Mouse (Mus musculus): ENCODE results near the gene Cym. TPM values are rescaled to one million over a fixed set of nuclear protein-coding genes. Genes with fewer than 3 reads are reported as not detected.

Cym gene
- polyA plus RNA-seq, 1 experiment from 2014 or later = not detected

DNA sequence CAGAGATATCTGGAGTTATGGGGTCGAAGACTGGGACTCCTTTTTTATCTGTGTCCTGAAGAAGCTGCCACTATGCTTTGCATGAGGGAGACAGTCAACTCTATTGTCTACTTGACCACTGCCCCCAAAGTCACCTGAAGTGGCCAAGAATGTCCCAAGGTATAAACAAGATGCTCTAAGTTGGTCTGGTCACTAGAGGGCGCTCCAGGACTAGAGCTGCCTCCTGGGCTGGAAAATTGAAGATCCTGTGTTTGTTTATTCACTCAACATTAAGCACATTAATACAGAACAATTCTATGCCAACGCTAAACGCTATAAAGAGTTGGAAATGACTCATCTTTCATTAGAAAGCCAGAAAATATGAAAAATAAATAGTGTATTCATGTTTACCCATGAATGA, 15.5 kb downstream of the Cym start:
- no peak overlapping the region for H3K27ac ChIP-seq
- no peak overlapping the region for H3K4me3 ChIP-seq (ENCODE audit: inconsistent target)
- no peaks in the 10 kb centered on the region for H3K79me2 ChIP-seq (ENCODE audit: inconsistent target)
- WGBS (ENCODE audit: missing documents) = 10% methylated on average over 4 of the region's 4 CpGs
- no peaks in the 10 kb centered on the region for H3K36me3 ChIP-seq (ENCODE audit: inconsistent target)

DNA sequence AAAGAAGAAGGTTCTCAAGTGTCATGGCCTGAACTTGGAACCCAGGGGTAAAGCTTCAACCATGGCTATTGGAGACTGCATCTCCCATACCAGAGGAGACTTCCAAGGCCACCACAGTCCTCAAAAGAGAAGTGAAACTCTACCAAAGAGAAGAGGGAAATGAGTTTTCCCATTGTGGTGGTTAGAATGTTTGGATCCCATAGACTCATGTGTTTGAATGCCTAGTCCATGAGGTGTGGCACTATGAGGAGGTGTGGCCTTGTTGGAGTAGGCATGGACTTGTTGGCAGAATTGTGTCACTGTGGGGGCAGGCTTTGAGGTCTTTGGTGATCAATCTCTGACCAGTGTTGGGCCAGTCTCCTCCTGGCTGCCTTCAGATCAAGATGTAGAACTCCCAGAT, 16.4 kb downstream of the Cym start:
- Histone ChIP-seq H3K79me2 (ENCODE audit: inconsistent target) (no peaks in the 10 kb centered on the region), H3K36me3 (ENCODE audit: inconsistent target) (no peaks in the 10 kb centered on the region), H3K4me3 (ENCODE audit: inconsistent target) (no peak overlapping the region), H3K27ac (no peak overlapping the region)

DNA sequence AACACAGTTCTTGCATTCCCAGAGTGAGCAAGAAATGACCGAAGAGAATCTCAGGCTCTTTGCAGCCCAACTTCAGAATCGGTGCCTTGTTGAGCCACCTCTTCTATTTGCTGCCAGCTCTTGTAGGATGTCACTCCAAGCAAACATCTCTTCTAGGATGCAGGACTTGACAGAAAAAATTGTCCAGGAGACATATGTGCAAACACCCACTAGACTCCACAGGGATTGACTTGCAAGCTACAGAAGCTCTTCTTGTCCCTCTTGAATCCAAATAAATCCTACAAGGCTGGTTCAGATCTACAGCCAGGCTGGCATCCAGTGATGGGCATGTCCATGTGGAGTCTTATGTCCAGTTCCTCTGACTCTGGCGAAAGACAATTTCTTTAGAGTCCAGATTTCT, 17.1 kb downstream of the Cym start:
- no peak overlapping the region for H3K27ac ChIP-seq
- H3K79me2 ChIP-seq (ENCODE audit: inconsistent target) = no peaks in the 10 kb centered on the region
- H3K36me3 ChIP-seq (ENCODE audit: inconsistent target) = no peaks in the 10 kb centered on the region
- H3K4me3 ChIP-seq (ENCODE audit: inconsistent target) = no peak overlapping the region
- 66% methylated on average over 3 of the region's 3 CpGs for WGBS (ENCODE audit: missing documents)

DNA sequence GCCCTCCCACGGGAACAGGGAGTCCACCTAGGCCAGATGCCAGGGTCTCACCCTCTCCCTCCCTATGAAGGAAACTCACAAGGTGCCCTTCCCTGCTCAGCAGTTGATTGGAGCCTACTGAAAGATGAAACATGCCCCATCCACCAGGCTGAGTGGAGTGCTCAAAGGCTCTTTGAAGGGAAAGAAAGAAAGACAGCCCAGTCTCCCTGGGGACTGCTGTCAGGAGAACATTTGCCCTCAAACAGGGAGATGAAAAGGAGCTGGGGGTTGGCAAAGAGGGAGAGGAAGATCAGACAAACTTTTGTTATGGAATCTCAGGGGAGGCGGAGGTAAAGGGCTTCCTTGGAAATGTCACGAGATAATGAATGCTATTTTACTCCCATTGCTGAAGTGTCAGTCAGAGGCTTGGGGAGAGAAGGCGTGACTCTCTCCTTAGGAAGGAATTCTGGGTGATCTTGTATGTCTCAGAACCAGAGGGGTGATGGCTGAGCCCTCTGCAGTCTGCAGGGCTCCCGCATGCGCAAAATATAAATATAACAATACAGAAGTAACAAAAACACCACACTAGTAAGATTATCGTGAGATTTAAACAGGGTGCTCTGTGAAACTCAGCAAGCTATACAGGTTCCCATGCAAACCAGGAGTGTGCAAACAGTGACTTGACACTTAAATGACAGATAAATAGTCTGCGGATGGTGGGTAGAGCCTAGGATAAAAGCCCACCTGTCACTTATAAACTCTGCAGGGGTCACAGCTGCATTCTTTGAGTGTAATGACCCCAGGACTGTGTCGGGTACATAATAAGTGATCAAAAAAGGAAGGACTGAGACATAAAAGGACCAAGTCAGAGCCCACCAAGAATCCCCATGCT, 20.0 kb downstream of the Cym start:
- 80% methylated on average over 7 of the region's 9 CpGs for WGBS (ENCODE audit: missing documents)
- Histone ChIP-seq H3K4me3 (ENCODE audit: inconsistent target) (no peak overlapping the region), H3K79me2 (ENCODE audit: inconsistent target) (no peaks in the 10 kb centered on the region), H3K27ac (no peak overlapping the region), H3K36me3 (ENCODE audit: inconsistent target) (no peaks in the 10 kb centered on the region)

DNA sequence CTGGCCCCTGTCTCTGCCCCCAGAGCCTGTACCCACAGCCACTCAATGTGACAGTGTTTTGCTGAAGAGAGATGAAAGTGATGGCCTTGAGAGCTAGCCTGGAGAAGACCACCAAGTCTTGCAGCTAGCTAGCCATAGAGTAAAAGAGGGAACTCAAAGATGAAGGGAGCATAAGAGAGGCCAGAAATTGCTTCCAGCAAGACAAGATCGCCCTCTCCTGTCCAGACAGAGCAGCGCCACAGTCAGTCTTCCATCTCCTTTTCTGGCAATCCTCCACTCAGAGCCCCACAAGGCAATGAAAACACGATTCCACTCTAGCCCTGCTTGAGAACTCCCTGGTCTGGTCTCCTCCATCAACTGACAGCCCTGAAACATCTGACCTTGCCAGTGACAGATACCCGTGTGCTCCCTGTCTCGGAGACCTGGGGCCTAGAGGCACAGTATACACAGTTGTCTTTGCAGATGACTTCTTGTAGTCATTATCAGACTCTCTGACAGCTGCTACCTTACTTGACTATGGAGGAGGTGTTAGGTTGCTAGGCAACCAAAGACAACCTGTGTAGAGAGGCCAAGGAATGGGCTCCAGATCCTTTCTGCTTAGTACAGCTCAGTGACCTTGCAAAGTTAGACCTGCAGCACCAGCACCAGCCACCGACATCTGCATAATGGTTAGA, 33.2 kb downstream of the Cym start:
- H3K27ac ChIP-seq = no peak overlapping the region
- no peaks in the 10 kb centered on the region for H3K36me3 ChIP-seq (ENCODE audit: inconsistent target)
- no peaks in the 10 kb centered on the region for H3K79me2 ChIP-seq (ENCODE audit: inconsistent target)
- 54% methylated on average over 6 of the region's 6 CpGs for WGBS (ENCODE audit: missing documents)
- no peak overlapping the region for H3K4me3 ChIP-seq (ENCODE audit: inconsistent target)

- Histone ChIP-seq H3K79me2 (ENCODE audit: inconsistent target) (no peaks in the 10 kb centered on the region), H3K27ac (no peak overlapping the region), H3K4me3 (ENCODE audit: inconsistent target) (no peak overlapping the region), H3K36me3 (ENCODE audit: inconsistent target) (no peaks in the 10 kb centered on the region)
- WGBS (ENCODE audit: missing documents) = 91% methylated on average over 4 of the region's 4 CpGs
These were observed 34.5 kb downstream of the Cym start for GRCm38 (mm10) chr3:107187022-107187421.

- Histone ChIP-seq H3K36me3 (ENCODE audit: inconsistent target) (no peaks in the 10 kb centered on the region), H3K4me3 (ENCODE audit: inconsistent target) (no peak overlapping the region), H3K79me2 (ENCODE audit: inconsistent target) (no peaks in the 10 kb centered on the region), H3K27ac (no peak overlapping the region)
- 33% methylated on average over 3 of the region's 3 CpGs for WGBS (ENCODE audit: missing documents)
These were observed 35.9 kb downstream of the Cym start for GRCm38 (mm10) chr3:107185597-107185996.

- no peaks in the 10 kb centered on the region for H3K79me2 ChIP-seq (ENCODE audit: inconsistent target)
- H3K27ac ChIP-seq = no peak overlapping the region
- H3K36me3 ChIP-seq (ENCODE audit: inconsistent target) = no peaks in the 10 kb centered on the region
- 97% methylated on average over 3 of the region's 3 CpGs for WGBS (ENCODE audit: missing documents)
- H3K4me3 ChIP-seq (ENCODE audit: inconsistent target) = no peak overlapping the region
These were observed 38.4 kb downstream of the Cym start for GRCm38 (mm10) chr3:107183178-107183577.

GRCm38 (mm10) chr3:107182756-107183155, 38.8 kb downstream of the Cym start, which contains the start of gene Kcna10:
Gene Kcna10 (plus strand): TSS chr3:107183056.
- Histone ChIP-seq H3K36me3 (ENCODE audit: inconsistent target) (no peaks in the 10 kb centered on the region), H3K79me2 (ENCODE audit: inconsistent target) (no peaks in the 10 kb centered on the region), H3K27ac (no peak within 1 kb of the TSS), H3K4me3 (ENCODE audit: inconsistent target) (no peak within 1 kb of the TSS)
- 90% methylated on average over 1 of the region's 1 CpGs for WGBS (ENCODE audit: missing documents)

DNA sequence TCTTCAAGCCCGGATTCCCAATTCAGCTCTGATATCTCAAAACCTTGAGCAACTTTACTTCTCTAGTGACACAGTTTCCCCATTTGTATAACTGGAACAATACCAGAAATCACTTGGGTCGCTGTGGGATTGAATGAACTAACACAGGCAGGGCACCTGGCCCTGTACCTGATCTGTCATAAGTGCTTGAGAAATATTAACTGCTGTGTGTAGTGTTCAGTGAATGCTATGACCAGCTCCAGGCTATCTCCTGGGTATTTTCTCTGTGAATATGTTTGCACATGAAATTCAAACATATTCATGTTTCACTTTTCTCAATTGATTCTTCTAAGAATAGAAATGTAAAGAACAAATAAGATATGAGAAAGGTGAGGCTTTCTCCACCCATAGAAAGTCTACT, 40.7 kb downstream of the Cym start:
- Histone ChIP-seq H3K36me3 (ENCODE audit: inconsistent target) (no peaks in the 10 kb centered on the region), H3K27ac (no peak overlapping the region), H3K79me2 (ENCODE audit: inconsistent target) (no peaks in the 10 kb centered on the region), H3K4me3 (ENCODE audit: inconsistent target) (no peak overlapping the region)
- WGBS (ENCODE audit: missing documents) = 61% methylated on average over 2 of the region's 2 CpGs

DNA sequence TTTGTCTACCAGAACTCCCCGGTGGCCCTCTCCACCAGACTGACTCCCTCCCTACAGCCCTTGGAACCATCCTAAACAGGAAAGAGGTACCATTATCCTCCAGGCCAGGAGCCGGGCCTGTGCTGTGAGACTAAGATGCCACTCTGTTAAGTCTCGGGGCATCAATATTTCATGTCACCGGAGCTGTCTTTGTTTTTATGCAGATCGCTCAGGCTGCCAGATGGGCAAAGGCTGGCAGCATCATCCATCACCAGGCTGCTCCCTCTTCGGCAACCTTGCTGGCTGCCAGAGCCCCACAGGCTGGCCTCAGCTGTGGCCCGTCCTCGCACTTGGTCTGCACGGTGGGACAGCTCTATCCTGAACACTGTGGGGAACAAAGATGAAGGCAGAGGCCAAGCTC, 45.0 kb downstream of the Cym start:
- H3K4me3 ChIP-seq (ENCODE audit: inconsistent target) = no peak overlapping the region
- no peaks in the 10 kb centered on the region for H3K36me3 ChIP-seq (ENCODE audit: inconsistent target)
- 88% methylated on average over 9 of the region's 9 CpGs for WGBS (ENCODE audit: missing documents)

DNA sequence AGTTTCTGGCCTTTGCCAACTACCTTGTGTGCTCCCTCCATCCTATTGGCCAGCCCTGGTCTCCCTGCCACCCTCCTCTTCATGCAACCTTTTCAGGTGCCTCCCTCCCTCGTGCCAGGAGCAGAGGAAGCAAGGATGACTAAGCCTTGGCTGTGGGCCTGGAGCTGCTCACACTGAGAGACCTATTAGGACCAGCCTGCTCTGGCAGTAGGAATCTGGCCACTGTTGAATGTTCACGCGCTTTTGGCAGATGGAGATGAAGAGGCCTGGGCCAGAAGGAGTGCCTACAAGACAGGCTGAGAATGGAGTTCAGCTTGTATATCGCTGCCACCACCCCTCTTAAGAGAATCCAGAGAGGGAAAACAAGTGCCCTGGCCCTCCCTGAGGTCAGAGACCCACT, 46.0 kb downstream of the Cym start:
- Histone ChIP-seq H3K79me2 (ENCODE audit: inconsistent target) (no peaks in the 10 kb centered on the region), H3K27ac (no peak overlapping the region), H3K36me3 (ENCODE audit: inconsistent target) (no peaks in the 10 kb centered on the region), H3K4me3 (ENCODE audit: inconsistent target) (no peak overlapping the region)
- 32% methylated on average over 4 of the region's 4 CpGs for WGBS (ENCODE audit: missing documents)

More for the DNA sequence above, 45.0 kb downstream of the Cym start:
- H3K79me2 ChIP-seq (ENCODE audit: inconsistent target) = no peaks in the 10 kb centered on the region
- H3K27ac ChIP-seq = no peak overlapping the region

DNA sequence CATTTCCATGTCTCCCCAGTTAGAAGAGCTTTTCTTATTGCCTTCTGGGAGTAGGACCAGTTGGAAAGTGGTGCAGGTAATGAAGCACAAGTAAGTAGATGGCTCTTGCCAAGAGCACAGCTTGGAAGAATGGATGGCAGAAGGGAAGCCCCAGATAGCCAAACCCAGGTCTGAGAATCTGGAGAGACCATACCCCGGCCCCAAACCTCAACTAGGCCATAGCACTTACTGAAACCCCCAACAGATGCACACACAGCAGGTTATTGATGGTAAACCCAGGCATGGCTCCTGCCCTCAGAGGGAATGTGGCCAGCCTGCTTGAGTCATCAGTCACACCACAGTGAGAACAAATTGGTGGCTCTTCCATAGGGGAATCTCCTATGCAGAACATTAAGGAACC, 49.0 kb downstream of the Cym start:
- no peak overlapping the region for H3K27ac ChIP-seq
- WGBS (ENCODE audit: missing documents) = 100% methylated on average over 1 of the region's 1 CpGs

DNA sequence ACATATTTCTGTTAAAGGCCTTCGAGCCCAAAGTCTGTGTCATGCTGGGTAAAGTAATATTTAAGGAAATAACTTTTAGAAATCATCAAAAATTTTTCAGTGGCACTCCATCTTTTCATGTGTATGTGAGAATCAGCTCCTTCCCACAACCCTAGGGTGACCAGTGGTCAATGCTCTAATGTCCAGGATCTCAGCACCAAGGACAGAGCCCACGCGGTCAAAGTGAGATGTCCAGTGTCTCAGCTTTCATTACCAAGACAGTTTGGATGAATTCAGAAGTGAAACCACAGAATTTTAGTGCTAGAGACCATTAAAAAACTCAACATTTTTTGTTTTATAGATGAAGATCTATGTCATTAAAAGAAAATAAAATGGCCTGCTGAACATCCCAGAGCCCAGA, 49.6 kb downstream of the Cym start:
- no peaks in the 10 kb centered on the region for H3K36me3 ChIP-seq (ENCODE audit: inconsistent target)
- no peak overlapping the region for H3K27ac ChIP-seq
- H3K4me3 ChIP-seq (ENCODE audit: inconsistent target) = no peak overlapping the region
- 88% methylated on average over 3 of the region's 3 CpGs for WGBS (ENCODE audit: missing documents)
- H3K79me2 ChIP-seq (ENCODE audit: inconsistent target) = no peaks in the 10 kb centered on the region

More for the DNA sequence above, 49.0 kb downstream of the Cym start:
- Histone ChIP-seq H3K79me2 (ENCODE audit: inconsistent target) (no peaks in the 10 kb centered on the region), H3K36me3 (ENCODE audit: inconsistent target) (no peaks in the 10 kb centered on the region), H3K4me3 (ENCODE audit: inconsistent target) (no peak overlapping the region)

GRCm38 (mm10) chr3:107169552-107169951, 52.0 kb downstream of the Cym start:
- Histone ChIP-seq H3K79me2 (ENCODE audit: inconsistent target) (no peaks in the 10 kb centered on the region), H3K36me3 (ENCODE audit: inconsistent target) (no peaks in the 10 kb centered on the region), H3K27ac (no peak overlapping the region), H3K4me3 (ENCODE audit: inconsistent target) (no peak overlapping the region)
- 85% methylated on average over 2 of the region's 2 CpGs for whole genome bisulfite sequencing (ENCODE audit: missing documents)
